Mouse (Mus musculus) forebrain, embryonic 12.5 days (tissue): ENCODE data around the gene Hsd3b7. TPM values are rescaled to one million over a fixed set of nuclear protein-coding genes. Genes with fewer than 3 reads are reported as not detected.
"Not testable (repeated sequence)": the region's sequence is repeated elsewhere in the genome, so short reads cannot be mapped to it uniquely, and the experiment has no call there.

Source experiments
- ATAC-seq: fragments of 200-750 bp; cut with Nextera tagmentation; 2 replicates; pipeline ENCODE4 v1.8.0; 2017; ENCODE audit warnings: moderate TSS enrichment; ENCODE audit not compliant: low FRiP score
- H3K27ac ChIP-seq: fragments of 300-500 bp; sonication (generic); 2 replicates; pipeline ENCODE4 v1.5.1; 2016; ENCODE audit warnings: mild to moderate bottlenecking
- H3K27me3 ChIP-seq: fragments of 300-500 bp; sonication (generic); 2 replicates; pipeline ENCODE4 v1.6.1; 2016; ENCODE audit warnings: mild to moderate bottlenecking
- H3K36me3 ChIP-seq: fragments of 300-500 bp; sonication (generic); replicated peaks from 2 replicates; pipeline ENCODE4 v1.6.1; 2016; ENCODE audit warnings: mild to moderate bottlenecking
- H3K4me1 ChIP-seq: fragments of 300-500 bp; sonication (generic); 2 replicates; pipeline ENCODE4 v1.6.1; 2016
- H3K4me2 ChIP-seq: fragments of 300-500 bp; sonication (generic); 2 replicates; pipeline ENCODE4 v1.6.1; 2016; ENCODE audit warnings: mild to moderate bottlenecking, moderate library complexity
- H3K4me3 ChIP-seq: fragments of 300-500 bp; sonication (generic); replicated peaks from 2 replicates; pipeline ENCODE4 v1.5.1; 2016; ENCODE audit warnings: mild to moderate bottlenecking
- H3K9ac ChIP-seq: fragments of 300-500 bp; sonication (generic); 2 replicates; pipeline ENCODE4 v1.6.1; 2016; ENCODE audit warnings: mild to moderate bottlenecking
- H3K9me3 ChIP-seq: fragments of 300-500 bp; sonication (generic); 2 replicates; pipeline ENCODE4 v1.6.1; 2016
- WGBS: fragments of 180-500 bp; shearing (Covaris S2); methylation state at CpG from one replicate; pipeline ENCODE4 v1.1.7; 2016; 5-methylcytosine and 5-hydroxymethylcytosine counted together
- polyA plus RNA-seq: library from polyadenylated mRNA; unstranded; fragments of >200 nt; fragmentation: Nextera tagmentation; extraction: Ambion mirVana; gene quantifications from 2 replicates; pipeline ENCODE4 v1.2.1, GENCODE M21; 2016

Gene Hsd3b7
- polyA plus RNA-seq, 1 experiment from 2014 or later, result 7.6 TPM

GRCm38 (mm10) chr7:127824176-127824871 is 23.9 kb downstream of the Hsd3b7 start, which contains the start of the genes Stx4a and Stx1b:
Gene Stx4a, plus strand, starts transcription at chr7:127824294.
Gene Stx1b, minus strand, starts transcription at chr7:127824549.
- H3K36me3 ChIP-seq, result no peaks in the 10 kb centered on the region
- H3K27ac ChIP-seq, result peak within 1 kb of the TSS; percentile 80
- peak within 1 kb of the TSS; percentile 90 for H3K9ac ChIP-seq
- peaks cover 21% of the 10 kb centered on the region for H3K4me1 ChIP-seq
- ATAC-seq, result peak; percentile 90
- H3K9me3 ChIP-seq, result no peaks in the 10 kb centered on the region
- no peaks in the 10 kb centered on the region for H3K27me3 ChIP-seq
- 3% methylated on average over 32 of the region's 38 CpGs for whole genome bisulfite sequencing
- peak within 1 kb of the TSS; percentile 67 for H3K4me2 ChIP-seq
- peak within 1 kb of the TSS; percentile 69 for H3K4me3 ChIP-seq

DNA sequence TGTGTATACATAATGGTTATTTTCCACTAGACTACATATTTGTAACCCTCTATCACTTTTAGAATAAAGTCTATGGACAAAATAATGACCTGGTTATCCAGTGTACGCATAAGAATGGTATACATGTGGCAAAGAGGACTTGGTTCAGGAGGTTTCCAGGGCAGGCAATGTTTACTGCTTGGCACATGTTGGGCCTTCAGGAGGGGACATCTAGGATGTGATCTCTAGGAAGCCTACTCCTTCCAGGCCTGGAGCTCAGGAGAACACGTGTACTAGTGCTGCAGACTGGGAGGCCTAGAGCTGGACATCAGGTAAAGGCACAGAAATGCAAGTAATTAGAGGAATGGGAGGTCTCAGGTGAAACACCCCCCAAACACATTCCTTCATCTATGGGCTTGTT is 35.1 kb downstream of the Hsd3b7 start:
- H3K27ac ChIP-seq, result no peak overlapping the region
- peaks cover under 1% of the 10 kb centered on the region for H3K4me1 ChIP-seq
- H3K9me3 ChIP-seq, result no peaks in the 10 kb centered on the region
- no peak overlapping the region for H3K4me2 ChIP-seq
- H3K4me3 ChIP-seq, result no peak overlapping the region
- no peak overlapping the region for H3K9ac ChIP-seq
- 83% methylated on average over 2 of the region's 2 CpGs for WGBS
- H3K36me3 ChIP-seq, result no peaks in the 10 kb centered on the region
- H3K27me3 ChIP-seq, result 0 out of 2 replicates have a peak, but pooled peaks cover 5% of the 10 kb centered on the region
- no peak for ATAC-seq

GRCm38 (mm10) chr7:127837473-127837872 is 37.1 kb downstream of the Hsd3b7 start:
- Histone ChIP-seq H3K4me1 (peaks cover 8% of the 10 kb centered on the region), H3K9me3 (no peaks in the 10 kb centered on the region), H3K27me3 (0 out of 2 replicates have a peak, but pooled peaks cover 5% of the 10 kb centered on the region), H3K4me2 (no peak overlapping the region), H3K9ac (no peak overlapping the region), H3K36me3 (no peaks in the 10 kb centered on the region), H3K4me3 (no peak overlapping the region), H3K27ac (no peak overlapping the region)
- no peak for ATAC-seq
- 95% methylated on average over 5 of the region's 5 CpGs for WGBS

DNA sequence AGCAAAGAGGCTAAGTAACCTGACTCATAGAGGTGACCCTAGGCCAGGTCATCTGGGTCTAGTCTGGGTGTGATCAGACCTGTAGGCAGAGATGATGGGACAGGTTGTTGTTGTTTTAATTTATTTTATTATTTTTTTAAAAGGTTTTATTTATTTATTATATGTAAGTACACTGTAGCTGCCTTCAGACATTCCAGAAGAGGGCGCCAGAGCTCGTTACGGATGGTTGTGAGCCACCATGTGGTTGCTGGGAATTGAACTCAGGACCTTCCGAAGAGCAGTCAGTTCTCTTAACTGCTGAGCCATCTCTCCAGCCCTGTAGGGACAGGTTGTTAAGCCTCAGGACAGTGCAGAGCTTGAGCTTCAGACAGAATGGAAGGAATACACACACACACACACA is 37.5 kb downstream of the Hsd3b7 start:
- not testable (repeated sequence) for H3K9me3 ChIP-seq, ATAC-seq, H3K9ac ChIP-seq, H3K36me3 ChIP-seq, H3K27ac ChIP-seq, H3K4me2 ChIP-seq, H3K27me3 ChIP-seq, H3K4me3 ChIP-seq
- 77% methylated on average over 4 of the region's 4 CpGs for WGBS
- H3K4me1 ChIP-seq, result peaks cover 11% of the 10 kb centered on the region

DNA sequence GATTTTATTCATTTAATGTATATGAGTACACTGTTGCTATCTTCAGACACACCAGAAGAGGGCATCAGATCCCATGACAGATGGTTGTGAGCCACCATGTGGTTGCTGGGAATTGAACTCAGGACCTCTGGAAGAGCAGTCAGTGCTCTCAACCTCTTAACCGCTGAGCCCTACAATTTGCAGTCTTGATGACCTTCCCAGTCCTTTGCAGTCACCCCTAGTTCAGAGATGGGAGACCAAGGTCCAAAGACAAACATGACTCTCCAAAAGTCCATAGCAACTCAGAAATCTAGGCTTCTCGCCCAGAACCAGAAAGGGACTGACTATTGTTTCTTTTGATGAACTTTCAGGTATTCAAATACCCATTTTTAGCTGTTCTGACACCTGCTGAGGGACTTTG is 39.6 kb downstream of the Hsd3b7 start:
- H3K9me3 ChIP-seq, result not testable (repeated sequence)

DNA sequence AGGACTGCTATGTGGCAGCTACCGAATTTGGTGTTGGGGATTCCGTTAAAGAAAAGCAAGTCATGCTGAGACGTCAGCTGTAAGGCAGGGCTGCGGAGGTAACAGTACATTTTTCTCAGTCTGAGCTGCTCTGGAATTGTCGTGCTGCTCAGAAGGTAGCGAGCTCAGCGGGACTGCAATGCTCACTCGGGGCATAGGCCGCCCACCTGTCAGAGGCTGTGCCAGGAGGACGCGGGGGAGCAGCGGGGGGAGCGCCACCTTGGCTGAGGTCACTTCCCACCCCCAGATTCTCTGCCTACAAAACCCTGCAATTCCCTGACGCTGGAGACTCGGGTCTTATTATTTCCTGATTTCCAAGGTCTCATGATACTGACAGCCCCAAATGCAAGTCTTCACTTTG is 40.5 kb downstream of the Hsd3b7 start:
- Histone ChIP-seq H3K4me3 (peak overlapping the region; percentile 61), H3K4me1 (peaks cover 11% of the 10 kb centered on the region), H3K9me3 (no peaks in the 10 kb centered on the region), H3K27me3 (0 out of 2 replicates have a peak, but pooled peaks cover 5% of the 10 kb centered on the region), H3K36me3 (no peaks in the 10 kb centered on the region), H3K9ac (peak overlapping the region; percentile 63), H3K4me2 (peak overlapping the region; percentile 99), H3K27ac (peak overlapping the region; percentile 91)
- WGBS, result 3% methylated on average over 15 of the region's 15 CpGs
- peak; percentile 13; the same call in 1 of the 2 replicates for ATAC-seq

More for the DNA sequence above, 39.6 kb downstream of the Hsd3b7 start:
- not testable (repeated sequence) for H3K9ac ChIP-seq, H3K27me3 ChIP-seq, ATAC-seq, H3K27ac ChIP-seq, H3K36me3 ChIP-seq, H3K4me2 ChIP-seq, H3K4me3 ChIP-seq
- WGBS, result 73% methylated on average over 2 of the region's 2 CpGs
- H3K4me1 ChIP-seq, result peaks cover 11% of the 10 kb centered on the region

DNA sequence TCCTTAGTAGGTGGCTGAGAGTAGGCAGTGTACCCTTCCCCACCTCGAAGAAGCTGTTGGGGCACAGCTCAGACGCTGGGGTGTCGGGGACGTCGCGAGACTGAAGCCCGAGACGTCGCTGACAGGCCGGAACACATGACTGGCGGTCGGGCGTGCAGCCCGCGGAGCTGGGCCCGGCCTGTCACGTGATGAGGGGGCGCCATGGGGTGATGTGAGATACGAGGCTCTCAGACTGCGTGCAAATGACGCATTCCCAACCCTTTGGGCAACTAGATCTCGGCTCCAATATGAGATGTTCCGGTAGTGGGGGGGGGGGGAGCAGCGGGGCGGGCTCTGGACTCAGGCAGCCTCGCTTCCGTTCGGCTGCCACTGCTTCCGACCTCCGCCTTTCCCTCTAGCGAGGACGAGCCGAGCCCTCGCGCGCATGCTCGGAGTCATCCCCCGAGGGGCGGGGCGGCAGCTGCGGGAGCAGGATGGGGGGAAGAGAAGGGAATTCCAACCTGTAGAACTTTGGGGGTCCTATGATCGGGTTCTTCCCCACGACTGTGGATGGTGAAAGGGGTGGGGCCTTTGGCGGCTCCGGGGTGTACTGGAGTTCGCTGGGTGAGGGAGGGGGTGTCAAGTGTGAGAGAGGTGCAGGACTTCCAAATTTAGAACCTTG is 41.1 kb downstream of the Hsd3b7 start:
- WGBS, result under 1% methylated on average over 45 of the region's 46 CpGs
- peaks cover 11% of the 10 kb centered on the region for H3K4me1 ChIP-seq
- H3K9me3 ChIP-seq, result no peaks in the 10 kb centered on the region

GRCm38 (mm10) chr7:127842001-127842718 is 41.8 kb downstream of the Hsd3b7 start:
- peak overlapping the region; percentile 61 for H3K4me3 ChIP-seq
- WGBS, result under 1% methylated on average over 40 of the region's 40 CpGs
- no peaks in the 10 kb centered on the region for H3K9me3 ChIP-seq
- peak; percentile 69 for ATAC-seq
- peak overlapping the region; percentile 99 for H3K4me2 ChIP-seq
- H3K27ac ChIP-seq, result peak overlapping the region; percentile 91
- 0 out of 2 replicates have a peak, but pooled peaks cover 4% of the 10 kb centered on the region for H3K36me3 ChIP-seq
- H3K27me3 ChIP-seq, result 0 out of 2 replicates have a peak, but pooled peaks cover 5% of the 10 kb centered on the region
- H3K9ac ChIP-seq, result peak overlapping the region; percentile 63
- H3K4me1 ChIP-seq, result peaks cover 11% of the 10 kb centered on the region

More for the DNA sequence above, 41.1 kb downstream of the Hsd3b7 start:
- H3K4me2 ChIP-seq, result peak overlapping the region; percentile 99
- ATAC-seq, result peak; percentile 95
- H3K36me3 ChIP-seq, result no peaks in the 10 kb centered on the region
- peak overlapping the region; percentile 61 for H3K4me3 ChIP-seq
- peak overlapping the region; percentile 63 for H3K9ac ChIP-seq
- H3K27me3 ChIP-seq, result 0 out of 2 replicates have a peak, but pooled peaks cover 5% of the 10 kb centered on the region
- peak overlapping the region; percentile 91 for H3K27ac ChIP-seq

DNA sequence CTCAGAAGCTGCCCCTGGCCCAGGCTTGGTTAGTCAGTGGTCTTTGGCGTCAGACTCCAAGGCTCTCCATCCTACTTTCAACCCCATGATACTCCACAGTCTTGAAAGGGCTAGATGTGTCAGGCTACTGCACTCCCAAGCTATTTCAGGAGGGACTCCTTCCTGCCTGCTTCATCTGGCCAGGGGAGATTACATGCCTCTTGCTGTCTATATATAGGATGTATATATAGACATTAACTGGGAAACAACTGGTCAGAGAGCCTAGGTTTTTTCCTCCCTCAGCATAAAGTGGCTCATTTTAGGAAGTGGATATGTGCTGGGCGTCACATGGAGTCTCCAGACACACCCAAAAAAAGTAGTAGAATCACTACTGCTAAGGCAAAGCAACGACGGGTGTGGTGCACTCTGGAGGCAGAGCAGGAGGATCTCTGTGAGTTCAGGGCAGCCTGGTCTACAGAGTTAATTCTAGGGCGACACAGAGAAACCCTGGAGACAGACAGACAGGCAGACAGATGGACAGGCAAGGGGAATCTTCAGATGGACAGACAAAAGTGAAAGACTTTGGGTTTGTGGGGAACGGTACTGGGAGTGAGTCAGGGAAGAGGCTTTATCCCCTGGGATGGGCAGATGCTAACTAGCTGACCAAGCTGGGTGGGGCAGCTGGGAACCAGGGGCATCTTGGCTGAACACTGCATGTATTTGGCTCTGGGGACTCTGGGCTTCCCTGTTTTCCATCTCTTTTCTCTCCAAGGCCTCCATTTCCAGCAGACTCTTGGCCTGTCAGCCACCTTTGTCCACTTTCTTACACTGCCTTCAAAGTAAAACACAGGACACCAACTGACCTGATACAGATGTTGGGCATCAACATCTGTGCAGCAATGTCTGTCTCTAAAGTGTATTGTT is 49.8 kb downstream of the Hsd3b7 start:
- H3K4me2 ChIP-seq, result no peak overlapping the region
- no peak overlapping the region for H3K4me3 ChIP-seq
- 71% methylated on average over 6 of the region's 6 CpGs for WGBS
- no peaks in the 10 kb centered on the region for H3K4me1 ChIP-seq
- no peak overlapping the region for H3K9ac ChIP-seq
- no peak overlapping the region for H3K27ac ChIP-seq
- no peaks in the 10 kb centered on the region for H3K9me3 ChIP-seq
- 0 out of 2 replicates have a peak, but pooled peaks cover 5% of the 10 kb centered on the region for H3K36me3 ChIP-seq
- H3K27me3 ChIP-seq, result no peaks in the 10 kb centered on the region
- no peak for ATAC-seq

DNA sequence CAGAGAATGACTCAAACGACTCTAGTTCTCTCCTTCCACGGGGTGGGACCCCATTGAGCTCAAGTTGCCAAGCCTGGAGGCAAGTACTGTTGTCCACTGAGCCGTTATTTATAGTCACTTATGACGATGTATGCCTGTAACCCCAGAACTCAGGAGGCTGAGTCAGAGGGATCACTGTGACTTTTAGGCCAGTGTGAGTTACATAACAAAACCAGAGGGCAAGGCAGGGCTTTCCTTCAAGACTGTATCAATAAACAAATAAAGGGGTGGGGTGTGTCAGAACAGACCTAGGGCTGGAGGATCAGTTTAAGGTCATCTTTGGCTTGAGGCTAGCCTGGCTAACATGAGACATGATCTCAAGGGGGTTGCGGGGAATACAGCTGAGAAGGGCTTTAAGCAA is 50.5 kb downstream of the Hsd3b7 start:
- H3K4me2 ChIP-seq, result no peak overlapping the region
- ATAC-seq, result no peak
- H3K27ac ChIP-seq, result no peak overlapping the region
- no peaks in the 10 kb centered on the region for H3K4me1 ChIP-seq
- H3K9ac ChIP-seq, result no peak overlapping the region
- 0 out of 2 replicates have a peak, but pooled peaks cover 5% of the 10 kb centered on the region for H3K36me3 ChIP-seq
- no peaks in the 10 kb centered on the region for H3K9me3 ChIP-seq
- H3K27me3 ChIP-seq, result no peaks in the 10 kb centered on the region
- H3K4me3 ChIP-seq, result no peak overlapping the region
- 75% methylated on average over 5 of the region's 5 CpGs for WGBS
